Mouse (Mus musculus): ENCODE measurements around the gene Mlec.

GRCm38 (mm10) chr5:115124690-115125089, 33.3 kb downstream of the Mlec start:
- no peak for TF ChIP-seq CTCF (conservative IDR thresholded peaks at IDR 0.05; ENCODE audit: insufficient read depth, insufficient read length, low read depth, low read length)
- TF ChIP-seq POLR2A (IDR thresholded peaks at IDR 0.05; ENCODE audit: low read depth, low read length), result no peak

All from kidney, adult 2 months (tissue).